Mouse (Mus musculus) urinary bladder, adult 2 months (tissue): ENCODE measurements around the gene Ccdc152. TPM values are rescaled to one million over a fixed set of nuclear protein-coding genes. Genes with fewer than 3 reads are reported as not detected.

Experiments
- DNase-seq: peaks from one replicate; pipeline ENCODE4 v3.0.0; 2022; ENCODE audit warnings: low spot score
- polyA plus RNA-seq: library from polyadenylated mRNA; depleted of rRNA; stranded (reverse); fragments of >200 nt; gene quantifications from 2 replicates; pipeline ENCODE4 v1.2.3, GENCODE M21; 2012; rRNA removed

Ccdc152 gene
- polyA plus RNA-seq, result 1.7 and 2.4 TPM in 2 replicates

DNA sequence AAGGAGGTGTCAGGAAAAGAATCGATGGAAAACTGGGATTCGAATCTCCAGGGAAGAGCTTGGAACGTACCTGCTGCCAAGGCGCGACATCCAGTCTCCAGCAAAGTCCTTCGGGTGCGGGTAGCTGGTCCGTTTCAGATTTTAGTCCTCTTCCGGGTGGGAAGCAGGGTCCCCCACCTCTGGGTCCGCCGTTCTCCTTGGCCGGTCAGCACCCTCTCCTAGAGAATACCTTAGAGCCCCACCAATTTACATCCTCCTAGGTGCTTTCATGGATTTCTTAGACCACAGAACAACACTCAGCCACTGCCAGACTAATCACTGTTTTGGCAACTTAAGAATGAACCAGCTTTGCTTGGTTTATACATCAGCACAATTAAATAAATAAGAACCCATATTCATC is at the start of gene Ccdc152:
TSS of gene Ccdc152 (minus strand) at position 101 of the 400 bp plus-strand sequence.
- DNase-seq, result no peak

GRCm38 (mm10) chr15:3349306-3350064 is 46.2 kb upstream of the Ccdc152 start:
- no peak for DNase-seq

DNA sequence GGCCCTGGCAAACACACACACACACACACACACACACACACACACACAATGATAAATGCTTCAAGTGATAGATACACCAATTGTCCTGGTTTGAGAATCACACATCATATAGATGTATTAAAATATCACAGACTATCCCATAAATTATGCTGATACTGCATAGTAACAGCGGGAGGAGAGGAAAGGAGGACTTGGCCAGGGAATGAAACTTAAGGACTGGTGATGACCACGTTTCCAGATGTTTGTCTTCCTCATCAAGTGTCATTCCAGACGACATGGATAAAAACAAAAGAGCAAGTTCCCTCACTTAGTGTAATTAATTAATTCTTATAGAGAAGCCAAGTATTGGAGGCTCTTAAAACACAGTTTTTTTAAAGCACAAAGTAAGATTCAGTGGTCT is 43.4 kb upstream of the Ccdc152 start:
- DNase-seq, result no peak

GRCm38 (mm10) chr15:3344555-3344954 is 41.2 kb upstream of the Ccdc152 start:
- DNase-seq, result no peak

DNA sequence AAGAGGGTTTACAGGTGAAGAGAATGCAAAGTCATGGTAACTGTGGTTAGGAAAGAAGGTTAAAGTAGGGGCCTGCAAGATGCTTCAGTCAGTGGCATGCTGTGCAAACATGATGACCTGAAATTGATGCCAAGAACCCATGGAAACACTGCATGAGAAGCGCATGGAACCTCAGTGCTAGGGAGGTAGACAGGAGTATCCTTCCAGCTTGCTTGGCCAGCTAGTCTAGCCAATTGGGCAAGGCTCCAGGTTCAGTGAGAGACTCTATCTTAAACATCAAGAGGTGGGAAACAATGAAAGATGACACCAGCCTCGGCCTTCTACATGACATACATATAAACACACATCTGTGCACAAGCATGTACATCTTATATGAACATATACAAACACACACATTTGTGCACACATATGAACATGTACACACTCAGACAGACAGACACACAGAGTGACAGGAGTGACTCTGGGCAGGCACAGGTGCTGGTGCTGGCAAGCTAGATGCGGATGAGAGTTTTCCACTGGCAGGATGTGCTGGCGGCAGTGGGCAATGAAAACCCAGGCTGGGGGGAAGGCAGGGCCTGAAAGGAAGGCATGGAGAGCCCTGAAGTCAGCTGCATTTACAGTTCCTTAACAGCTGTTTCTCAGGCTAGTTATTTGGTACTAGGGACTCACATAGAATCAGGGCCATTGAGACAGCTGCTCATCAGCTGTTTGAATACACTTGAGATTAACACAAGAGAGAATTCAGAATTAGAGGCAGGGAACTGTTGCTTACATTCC is 38.7 kb upstream of the Ccdc152 start:
- no peak for DNase-seq

DNA sequence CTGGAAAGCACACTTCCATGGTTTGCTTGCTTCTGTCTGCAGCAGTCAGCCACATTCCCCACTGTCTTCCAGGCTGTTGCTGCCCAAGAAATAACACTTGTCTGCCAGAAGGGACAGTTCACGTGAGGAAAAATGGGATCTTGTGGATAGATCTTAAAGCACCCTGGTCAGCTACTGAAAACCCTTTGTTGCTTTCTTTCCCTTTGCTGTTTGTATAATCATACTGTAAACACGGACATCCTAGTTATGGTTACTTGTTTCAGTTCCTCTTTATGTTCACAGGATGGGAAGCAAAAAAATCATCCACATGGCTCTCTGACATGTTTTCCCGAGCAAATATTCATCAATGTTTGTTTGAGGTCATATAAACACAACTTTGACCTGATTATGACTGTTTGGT is 36.5 kb upstream of the Ccdc152 start:
- DNase-seq, result no peak

GRCm38 (mm10) chr15:3332517-3332916 is 29.2 kb upstream of the Ccdc152 start:
- no peak for DNase-seq

DNA sequence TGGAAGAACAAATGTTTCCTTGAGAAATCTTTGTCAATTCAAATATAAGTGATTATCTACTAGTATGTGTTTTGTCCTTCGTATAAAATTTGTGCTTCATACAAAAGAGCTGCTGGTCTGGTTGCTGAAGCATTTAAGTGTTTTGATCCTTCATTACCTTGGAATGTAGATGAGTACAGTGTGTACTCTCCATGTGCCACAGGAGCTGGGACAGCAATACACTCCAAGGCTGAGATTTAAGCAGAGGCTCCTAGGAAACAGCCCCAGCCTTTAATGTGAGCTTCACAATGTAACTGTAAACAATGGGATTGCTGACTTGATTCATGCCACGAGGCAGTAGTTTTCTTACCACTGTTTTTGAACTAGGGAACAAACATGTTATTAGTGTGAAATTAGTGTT is 28.5 kb upstream of the Ccdc152 start:
- DNase-seq, result no peak

GRCm38 (mm10) chr15:3330291-3330690 is 27.0 kb upstream of the Ccdc152 start:
- DNase-seq, result no peak

GRCm38 (mm10) chr15:3323041-3323440 is 19.7 kb upstream of the Ccdc152 start:
- no peak for DNase-seq

GRCm38 (mm10) chr15:3319929-3320328 is 16.6 kb upstream of the Ccdc152 start:
- DNase-seq, result no peak

- no peak for DNase-seq
Observed at GRCm38 (mm10) chr15:3316617-3317016, 13.3 kb upstream of the Ccdc152 start.

- no peak for DNase-seq
Observed at GRCm38 (mm10) chr15:3312937-3313336, 9.6 kb upstream of the Ccdc152 start.

DNA sequence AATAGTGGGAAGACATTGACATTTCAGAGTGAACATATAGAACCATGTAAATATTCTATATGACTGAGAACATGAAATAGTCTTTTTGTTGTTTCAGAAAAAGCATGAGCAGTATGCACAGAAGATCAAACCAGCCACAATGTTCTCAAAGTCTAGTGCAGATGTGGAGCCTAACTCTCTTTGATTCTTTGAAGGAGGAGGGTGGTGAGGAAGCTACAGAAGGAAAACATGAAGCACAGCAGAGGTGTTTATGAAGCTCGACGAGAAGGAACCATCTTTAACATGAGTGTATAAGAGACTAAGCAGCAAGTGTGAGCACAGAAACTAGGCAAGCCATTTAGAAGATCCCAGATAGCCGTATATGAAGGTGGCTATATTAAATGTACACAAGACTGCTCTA is 6.5 kb upstream of the Ccdc152 start:
- DNase-seq, result no peak

DNA sequence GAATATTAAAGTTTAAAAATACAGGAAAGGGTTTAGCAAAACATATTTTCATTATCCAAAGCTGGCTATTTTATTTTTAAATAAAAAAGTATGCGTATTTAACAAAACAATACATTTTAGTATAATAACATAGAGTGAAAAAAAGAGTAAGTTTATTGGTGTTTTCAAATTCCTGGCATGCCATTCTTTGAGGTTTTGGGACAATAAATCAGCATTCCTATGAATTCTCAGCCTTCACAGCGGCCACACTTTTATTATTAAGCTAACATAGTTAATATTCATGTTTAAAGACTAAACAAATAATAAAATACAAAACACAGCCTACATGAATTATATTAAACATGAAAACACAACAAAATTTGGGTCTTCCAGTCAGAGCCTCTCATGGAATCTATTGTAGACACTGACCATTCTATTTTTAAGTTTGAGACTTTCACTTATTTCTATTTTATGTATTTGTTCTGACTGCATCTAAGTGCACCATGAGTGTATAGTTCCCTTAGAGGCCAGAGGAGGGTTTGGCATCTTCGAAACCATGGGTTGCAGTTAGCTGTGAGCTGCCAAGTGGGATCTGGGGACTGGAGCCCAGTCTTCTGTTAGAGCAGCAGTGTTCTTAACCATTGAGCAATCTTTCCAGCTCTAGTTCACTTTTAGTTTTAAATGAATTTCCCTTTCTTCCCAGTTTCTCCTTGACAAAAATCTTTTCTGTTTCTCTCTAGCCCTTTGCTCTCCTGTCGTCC is 2.8 kb downstream of the Ccdc152 start:
- DNase-seq, result no peak

GRCm38 (mm10) chr15:3297615-3298014 is 5.7 kb downstream of the Ccdc152 start:
- DNase-seq, result no peak

DNA sequence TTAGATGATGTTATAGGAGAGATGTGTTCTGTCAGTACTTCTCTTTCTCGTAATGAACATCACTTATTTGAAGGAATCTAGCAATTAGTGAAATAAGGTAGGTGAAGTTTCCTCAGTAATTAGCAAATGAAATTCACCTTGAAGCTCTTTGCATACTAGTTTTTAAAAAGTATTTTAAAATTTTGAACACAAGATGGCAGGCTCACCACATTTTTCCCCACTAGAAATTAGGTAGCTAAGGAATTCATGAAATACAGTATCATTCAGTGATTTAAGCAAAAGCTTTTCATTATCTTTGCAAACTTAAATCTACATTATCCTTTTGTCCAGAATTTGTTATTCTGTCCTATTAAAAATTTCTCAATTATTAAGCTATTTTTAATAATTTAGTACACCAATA is 7.3 kb downstream of the Ccdc152 start:
- no peak for DNase-seq

DNA sequence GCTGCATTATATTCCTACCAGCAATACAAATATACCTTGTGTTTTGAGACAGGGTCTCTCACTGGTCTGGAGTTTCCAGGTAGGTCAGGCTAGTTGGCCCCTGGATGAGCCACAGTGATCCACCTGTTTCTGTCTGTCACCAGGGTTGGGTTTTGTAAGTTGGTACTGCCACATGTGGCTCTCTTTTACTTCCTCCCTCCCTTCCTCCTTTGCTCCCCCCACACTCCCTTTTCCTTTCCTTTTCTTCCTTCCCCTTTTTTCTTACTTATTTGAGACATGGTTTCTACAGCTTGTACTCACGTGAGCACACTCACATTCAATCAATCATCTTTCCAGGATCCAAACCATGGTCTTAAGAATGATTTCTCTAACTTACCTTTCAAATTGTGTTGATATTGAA is 9.8 kb downstream of the Ccdc152 start:
- DNase-seq, result no peak

DNA sequence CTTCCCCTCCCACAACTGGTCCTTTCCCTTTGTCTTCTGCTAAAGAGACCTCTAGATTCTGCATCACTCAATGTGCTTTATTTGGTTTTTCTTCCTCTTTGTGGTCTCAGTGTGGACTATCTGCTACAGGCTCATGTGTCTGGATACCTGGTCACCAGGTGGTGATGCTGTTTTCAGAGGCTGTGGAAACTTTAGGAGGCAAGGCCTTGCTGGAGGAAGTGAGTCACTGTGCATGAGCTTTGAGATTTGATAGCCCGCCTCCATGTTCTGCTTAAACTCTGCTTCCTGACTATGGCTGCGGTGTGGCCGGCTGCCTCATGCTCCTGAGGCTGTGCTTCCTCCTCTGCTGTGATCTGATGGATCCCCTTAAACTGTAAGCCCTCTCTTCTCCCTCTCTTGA is 12.9 kb downstream of the Ccdc152 start:
- DNase-seq, result no peak

GRCm38 (mm10) chr15:3286032-3286431 is 17.3 kb downstream of the Ccdc152 start:
- no peak for DNase-seq

GRCm38 (mm10) chr15:3281737-3282136 is 21.6 kb downstream of the Ccdc152 start:
- DNase-seq, result no peak

DNA sequence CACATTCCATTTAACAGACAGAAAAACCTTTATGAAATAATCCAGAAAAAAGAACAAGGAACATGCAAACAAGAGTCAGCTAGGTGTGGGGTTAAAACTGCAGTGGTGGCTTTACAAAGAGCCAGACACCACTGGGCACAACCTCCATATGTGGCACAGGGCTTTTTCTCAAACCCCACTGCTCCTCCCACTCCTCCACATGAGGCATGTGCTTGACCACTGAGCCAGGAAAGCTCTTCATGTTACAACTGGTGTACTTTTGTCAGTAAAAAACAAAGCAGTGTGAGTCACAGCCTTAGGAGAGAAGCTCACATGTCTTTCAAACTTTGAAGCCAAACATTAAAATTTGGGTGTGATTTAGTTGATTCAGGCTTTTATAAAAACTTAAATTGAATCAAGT is 22.1 kb downstream of the Ccdc152 start:
- DNase-seq, result no peak

DNA sequence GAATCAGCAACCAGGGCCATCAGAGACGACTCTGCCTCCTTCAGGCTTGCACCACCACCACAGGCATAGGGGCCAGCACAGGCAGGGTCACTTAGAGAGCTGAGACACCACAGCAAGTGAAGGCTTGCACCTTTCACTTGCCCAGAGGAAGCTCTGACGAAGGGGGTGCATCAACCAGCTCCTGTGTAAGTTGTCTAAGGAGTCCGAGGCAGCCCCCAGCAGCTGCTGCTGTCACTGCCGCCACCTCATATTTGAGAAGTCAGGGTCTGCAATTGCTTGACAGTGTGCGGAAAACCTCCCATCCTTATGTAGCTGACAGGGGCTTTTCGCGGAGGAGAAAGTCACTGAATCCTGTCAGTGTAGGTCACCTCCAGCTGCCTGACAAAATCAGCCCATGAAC is 24.1 kb downstream of the Ccdc152 start:
- no peak for DNase-seq
